Mouse (Mus musculus) WW6 (cell line): ENCODE results near the gene Olfr609.
"Not testable (repeated sequence)": the region's sequence is repeated elsewhere in the genome, so short reads cannot be mapped to it uniquely, and the experiment has no call there.

Experiments used
- DNase-seq: peaks from one replicate; pipeline ENCODE4 v3.0.0-alpha.2; 2013; ENCODE audit warnings: low read depth, low spot score

Olfr609 gene

DNA sequence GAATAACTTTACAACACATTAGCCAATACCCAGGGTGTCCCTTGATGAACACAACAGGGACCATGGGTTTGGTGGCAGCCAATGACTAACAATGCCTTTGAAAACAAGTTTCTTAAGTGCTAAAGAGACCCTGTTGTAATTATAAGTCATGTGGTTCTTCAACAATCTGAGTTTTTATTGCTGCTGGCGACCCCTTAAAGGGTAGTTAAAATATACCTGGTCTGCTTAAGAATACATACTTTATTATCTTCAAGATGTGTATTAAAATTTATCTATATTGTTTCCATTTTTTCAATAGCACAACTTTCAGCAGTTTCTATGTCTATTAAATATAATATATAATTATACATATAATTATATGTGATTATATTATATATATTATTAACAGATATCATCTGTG lies at the start of gene Olfr609:
TSS of gene Olfr609 (minus strand) at position 101 of the 400 bp plus-strand sequence.
- DNase-seq = no peak

DNA sequence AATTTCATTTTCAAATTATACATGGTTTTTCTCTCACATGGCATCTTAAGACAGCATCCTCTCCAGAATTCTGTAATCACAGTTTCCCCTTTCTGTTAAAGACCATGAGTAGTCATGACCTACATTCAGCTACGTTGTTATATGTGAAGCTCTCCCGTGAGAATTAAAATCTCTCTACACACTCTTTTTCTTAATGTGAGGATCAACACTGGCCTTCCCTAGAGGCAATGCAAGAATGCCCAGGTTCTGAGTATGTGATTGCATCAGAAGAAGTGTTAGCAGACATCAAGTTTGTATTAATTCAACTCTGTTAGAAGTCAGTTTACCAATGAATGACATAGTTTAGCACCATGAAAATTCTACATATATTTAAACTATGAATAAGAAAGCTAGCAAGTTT lies 44.8 kb upstream of the Olfr609 start, which contains the start of gene Olfr612:
TSS of gene Olfr612 (minus strand) at position 101 of the 400 bp plus-strand sequence.
- not testable (repeated sequence) for DNase-seq

DNA sequence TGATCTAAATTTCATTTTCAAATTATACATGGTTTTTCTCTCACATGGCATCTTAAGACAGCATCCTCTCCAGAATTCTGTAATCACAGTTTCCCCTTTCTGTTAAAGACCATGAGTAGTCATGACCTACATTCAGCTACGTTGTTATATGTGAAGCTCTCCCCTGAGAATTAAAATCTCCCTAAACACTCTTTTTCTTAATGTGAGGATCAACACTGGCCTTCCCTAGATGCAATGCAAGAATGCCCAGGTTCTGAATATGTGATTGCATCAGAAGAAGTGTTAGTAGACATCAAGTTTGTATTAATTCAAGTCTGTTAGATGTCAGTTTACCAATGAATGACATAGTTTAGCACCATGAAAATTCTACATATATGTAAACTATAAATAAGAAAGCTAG lies 22.9 kb upstream of the Olfr609 start, which contains the start of gene Olfr611:
TSS of gene Olfr611 (minus strand) at position 101 of the 400 bp plus-strand sequence.
- DNase-seq = not testable (repeated sequence)

DNA sequence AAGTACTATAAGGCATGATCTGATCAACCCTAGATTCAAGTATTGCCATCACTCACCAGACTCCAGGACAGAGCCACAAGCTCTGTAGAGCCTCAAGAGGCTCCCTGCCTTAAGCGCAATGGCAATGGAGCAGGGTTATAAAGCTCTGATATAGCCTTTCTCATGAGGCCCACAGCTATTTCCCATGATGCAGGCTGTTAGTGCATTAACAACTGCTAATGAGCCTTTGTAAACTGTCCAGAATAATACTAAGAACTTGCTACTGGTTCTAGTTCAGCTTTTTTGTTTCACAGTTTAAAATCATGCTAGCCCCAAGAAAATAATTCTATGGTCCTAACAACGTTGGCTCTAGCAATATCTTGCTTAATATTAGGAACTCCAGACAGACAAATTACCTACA lies 14.2 kb upstream of the Olfr609 start, which contains the start of gene Olfr610:
TSS of gene Olfr610 (minus strand) at position 101 of the 400 bp plus-strand sequence.
- DNase-seq = no peak

DNA sequence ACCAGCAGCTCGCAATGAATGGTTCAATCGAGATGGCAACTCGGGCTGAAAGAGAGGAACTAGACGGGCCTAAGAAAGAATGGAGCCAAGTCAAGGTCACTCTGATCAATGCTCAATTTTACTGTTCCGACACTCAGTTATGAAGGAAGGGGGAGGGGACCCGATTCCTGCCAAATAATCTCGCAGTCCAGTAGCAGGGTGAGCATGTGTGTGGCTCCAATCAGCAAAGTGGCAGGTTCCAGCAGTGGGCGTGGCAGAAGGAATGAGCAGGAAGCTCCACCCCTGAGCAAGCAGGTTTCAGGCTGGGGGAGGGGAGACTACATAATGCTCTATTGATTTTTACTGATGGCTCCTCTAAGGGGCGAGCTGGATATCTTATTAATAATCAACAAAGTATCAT lies 20.8 kb downstream of the Olfr609 start:
- not testable (repeated sequence) for DNase-seq

DNA sequence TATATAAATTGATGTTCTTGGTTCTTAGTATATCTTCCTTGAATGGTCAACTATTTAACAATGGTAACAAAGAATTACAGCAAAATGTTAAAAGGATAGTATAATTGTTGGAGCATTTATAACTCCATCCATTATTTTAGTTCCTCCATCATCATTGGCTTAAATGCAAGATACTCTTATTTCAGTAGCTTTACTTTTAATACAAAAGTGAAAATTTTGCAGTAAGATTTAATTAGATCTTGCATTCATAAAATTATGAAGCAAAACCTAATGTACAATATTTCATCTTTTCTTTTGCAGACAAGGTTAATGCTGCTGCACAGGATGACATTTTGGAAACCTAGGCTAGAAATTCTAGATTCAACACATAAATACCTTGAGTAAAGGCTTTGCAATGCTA lies 28.3 kb downstream of the Olfr609 start, which contains the start of gene Olfr608:
TSS of gene Olfr608 (plus strand) at position 301 of the 400 bp plus-strand sequence.
- no peak for DNase-seq

DNA sequence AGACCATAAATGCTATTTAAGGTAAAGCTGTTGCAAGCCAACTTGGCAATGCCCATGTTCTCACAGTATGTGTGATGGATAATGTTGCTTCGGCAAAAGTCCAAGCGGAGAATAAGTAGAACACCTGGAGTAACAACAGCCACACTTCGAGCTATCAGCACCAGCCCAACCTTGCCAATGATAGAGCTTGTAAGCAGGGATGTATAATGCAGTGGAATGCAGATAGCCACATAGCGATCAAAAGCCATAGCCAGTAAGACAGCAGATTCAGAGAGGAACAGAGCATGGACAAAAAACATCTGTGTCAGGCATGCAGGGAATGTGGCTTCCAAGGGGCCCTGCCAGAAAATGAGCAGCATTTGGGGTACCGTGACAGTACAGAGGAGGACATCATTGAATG lies 37.3 kb downstream of the Olfr609 start:
- no peak for DNase-seq

DNA sequence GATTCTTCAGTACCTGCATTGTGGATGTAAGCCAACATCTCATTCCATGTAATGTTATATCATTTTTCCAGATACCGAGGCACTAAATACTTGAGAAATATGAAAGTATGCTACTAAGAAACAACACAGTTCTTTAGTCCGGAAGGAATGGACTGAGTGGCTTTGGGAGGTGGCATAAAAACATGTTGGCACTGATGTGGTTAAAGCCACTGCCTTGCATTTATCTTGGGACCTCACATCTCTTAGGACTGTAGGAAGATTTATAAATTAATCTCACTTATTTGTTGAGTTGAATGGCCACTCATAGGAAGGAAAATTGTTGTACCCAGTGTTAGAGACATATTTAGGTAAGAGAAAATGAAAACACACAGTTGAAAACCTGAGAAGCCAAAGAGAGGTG lies 49.1 kb downstream of the Olfr609 start, which contains the start of gene Olfr606:
TSS of gene Olfr606 (plus strand) at position 301 of the 400 bp plus-strand sequence.
- DNase-seq = no peak

DNA sequence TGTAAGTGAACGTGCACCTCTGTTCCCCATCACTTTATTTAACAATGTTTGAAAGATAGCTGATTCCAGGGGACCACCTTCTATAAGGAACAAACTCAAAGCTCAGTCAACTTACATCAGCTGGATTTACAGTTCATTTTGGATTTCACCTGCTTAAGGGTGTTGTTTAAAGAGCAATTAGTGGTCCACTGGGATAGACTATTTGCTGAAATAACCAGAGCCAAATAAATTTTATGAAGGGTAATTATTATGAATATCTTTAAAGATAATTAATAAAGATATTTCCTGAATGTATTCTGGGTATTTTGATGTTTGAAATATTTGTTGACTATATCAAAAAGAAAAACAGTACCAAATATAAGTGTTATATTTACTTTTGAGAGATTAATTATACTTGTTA lies 52.5 kb downstream of the Olfr609 start, which contains the start of gene Olfr605:
TSS of gene Olfr605 (minus strand) at position 101 of the 400 bp plus-strand sequence.
- DNase-seq = no peak
